Mouse (Mus musculus) left cerebral cortex, adult 11 months (tissue): ENCODE data around the gene Slc16a9.
"Not testable (repeated sequence)": the region's sequence is repeated elsewhere in the genome, so short reads cannot be mapped to it uniquely, and the experiment has no call there.

ENCODE experiments used
- DNase-seq: peaks from one replicate; pipeline ENCODE4 v3.0.0; 2022; ENCODE audit warnings: low spot score

The Slc16a9 gene

DNA sequence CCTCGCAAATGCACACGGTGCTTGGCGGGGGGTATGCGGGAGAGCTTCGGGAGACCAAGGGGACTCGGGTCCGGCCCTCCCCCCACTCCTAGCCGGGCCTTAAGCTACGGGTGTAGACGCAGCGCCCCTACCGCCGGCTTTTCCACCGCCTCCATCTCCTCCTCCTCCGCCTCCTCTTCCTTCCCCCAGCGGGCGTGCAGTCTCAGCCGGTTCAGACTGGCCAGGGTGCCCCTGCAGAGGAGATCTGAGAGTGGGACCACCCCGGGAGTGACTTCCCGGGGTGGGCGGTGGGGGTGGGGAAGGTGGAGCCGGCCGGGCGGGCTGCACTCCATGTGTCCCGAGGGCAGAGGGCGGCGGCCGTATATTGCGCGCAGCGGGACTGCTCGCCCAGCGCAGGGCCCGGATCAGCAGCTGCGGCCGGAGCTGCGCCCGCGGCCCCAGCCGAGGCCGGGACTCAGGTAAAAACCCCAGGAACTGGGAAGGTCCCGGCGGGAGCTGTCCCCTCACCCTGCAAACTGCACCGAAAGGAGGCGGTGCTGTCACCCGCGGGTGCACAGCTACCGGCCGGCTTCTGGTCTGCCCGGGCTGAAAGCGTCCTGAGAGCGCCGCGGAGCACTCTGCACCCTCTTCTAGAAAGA is at the start of gene Slc16a9:
TSS of gene Slc16a9 (plus strand) at position 180 of the 638 bp plus-strand sequence.
- no peak for DNase-seq

GRCm38 (mm10) chr10:70195279-70195678 is 49.6 kb upstream of the Slc16a9 start:
- no peak for DNase-seq

DNA sequence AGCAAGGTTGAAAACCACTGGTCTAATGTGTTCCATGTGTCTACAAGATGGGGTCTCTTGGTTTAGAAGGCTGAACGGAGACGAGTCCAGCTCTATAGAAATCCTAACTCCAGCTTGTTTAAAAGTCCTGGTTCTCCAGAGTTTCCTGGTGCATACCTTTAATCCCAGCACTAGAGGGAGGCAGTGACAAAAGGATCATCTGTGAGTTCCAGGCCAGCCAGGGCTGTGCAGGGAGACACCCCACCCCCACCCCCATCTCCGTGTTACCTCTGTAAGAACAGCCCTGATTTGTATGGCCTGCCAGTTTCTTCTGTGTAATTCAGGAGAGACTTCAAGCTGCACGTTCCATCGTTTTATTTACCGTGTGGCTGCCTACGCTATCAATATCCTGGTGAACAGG is 49.1 kb upstream of the Slc16a9 start:
- no peak for DNase-seq

DNA sequence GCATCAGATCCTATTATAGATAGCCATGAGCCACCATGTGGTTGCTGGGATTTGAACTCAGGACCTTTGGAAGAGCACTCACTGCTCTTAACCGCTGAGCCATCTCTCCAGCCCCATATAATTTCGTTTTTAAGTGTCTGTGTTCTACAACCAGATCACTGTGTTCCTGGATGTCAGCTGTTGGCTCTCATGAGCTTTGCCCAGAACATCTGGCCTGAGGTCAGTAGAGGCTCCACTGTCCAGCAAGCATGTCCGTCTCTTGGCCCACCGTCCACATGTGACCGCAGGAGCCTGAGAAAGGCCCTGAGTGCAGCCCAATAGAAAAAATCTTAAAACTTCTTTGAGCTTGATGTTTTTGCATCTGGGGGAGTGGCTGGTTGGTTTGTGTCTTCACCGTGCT is 48.2 kb upstream of the Slc16a9 start:
- no peak for DNase-seq

DNA sequence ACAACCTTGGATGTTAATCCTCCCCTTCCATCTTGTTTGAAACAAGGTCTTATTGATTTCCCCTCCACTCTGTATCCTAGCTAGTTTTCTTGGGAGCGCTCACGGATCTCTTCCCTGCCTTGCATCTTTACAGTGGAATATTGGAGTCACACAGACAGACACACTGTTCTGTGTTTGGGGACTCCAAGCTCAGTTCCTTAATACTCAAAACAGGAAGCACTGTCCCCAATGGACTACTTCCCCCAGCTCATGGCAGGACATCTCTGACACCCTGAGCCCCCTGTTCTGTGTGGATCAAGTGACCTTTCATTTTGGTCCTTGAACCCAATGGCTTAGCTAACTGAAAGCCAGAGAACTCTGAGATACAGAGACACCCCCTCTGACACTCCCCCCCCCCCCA is 47.3 kb upstream of the Slc16a9 start:
- DNase-seq: no peak

DNA sequence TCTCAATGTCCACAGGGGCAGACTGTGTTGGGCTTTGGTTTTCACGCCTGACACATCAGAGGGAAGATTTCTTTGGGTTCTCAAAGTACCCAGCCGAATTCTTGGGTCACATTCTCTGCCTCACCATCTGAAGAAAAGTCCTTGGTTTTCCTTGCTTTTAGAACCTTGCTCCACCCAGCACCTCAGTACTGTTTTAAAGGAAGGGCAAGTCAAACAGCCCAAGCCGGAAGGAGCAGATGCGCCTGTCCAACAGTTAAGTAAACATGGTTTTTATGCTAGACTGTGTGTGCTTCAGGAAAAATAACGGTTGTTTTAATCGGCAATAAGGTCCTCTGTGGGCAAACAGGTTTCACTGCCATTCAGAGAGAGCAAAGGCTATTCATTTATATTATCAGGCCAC is 46.9 kb upstream of the Slc16a9 start:
- DNase-seq: no peak

GRCm38 (mm10) chr10:70198951-70199463 is 45.9 kb upstream of the Slc16a9 start:
- no peak for DNase-seq

GRCm38 (mm10) chr10:70199466-70200210 is 45.3 kb upstream of the Slc16a9 start:
- DNase-seq: no peak

DNA sequence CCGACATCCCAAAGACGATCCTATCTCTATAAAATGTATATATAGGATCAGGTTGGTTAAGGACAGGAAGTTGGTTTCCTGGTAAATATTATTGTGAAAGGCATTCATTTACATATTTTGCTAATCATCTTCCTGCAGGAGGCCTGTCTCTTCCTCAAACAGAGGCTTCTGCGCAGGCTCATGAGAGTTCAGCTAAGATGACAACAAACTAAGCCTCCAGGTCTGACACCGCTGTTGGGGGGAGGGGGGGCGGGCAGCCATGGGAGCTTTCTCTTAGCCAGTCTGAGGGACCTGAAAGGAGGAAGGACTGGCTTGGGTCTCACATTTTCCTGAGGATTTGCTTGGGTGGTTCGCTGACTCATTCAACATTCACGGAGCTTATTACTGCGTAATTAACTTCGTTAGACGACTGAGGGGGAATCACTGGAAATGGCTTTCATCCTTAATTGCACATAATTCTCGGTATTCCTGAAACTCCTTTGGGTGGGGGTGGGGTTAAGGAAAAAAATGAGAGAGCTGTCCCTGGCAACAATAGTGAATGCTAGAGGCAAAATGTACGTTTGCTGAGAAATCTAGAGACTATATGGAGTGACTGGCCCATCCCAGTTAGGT is 43.9 kb upstream of the Slc16a9 start:
- no peak for DNase-seq

GRCm38 (mm10) chr10:70204505-70205399 is 40.1 kb upstream of the Slc16a9 start, which contains the start of gene Mrln:
Gene Mrln (plus strand): TSS chr10:70204664.
- no peak for DNase-seq

DNA sequence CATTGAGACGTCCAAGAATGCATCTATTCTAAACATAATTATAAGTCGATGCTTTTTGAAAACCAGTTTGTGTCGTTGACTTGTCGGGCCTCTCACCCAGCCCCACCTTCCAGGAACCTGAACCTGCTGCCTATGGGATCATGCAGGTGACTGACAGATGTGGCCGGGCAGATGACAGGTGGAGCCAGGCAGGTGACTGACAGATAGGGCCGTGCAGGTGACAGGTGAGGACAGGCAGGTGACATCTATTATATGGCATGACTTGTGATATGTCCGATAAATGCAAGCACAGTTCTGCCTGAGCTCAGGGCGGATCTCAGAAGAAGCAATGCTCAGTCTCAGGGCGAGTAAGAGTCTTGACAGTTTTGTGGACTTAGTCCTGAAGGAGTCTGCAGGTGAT is 33.6 kb upstream of the Slc16a9 start:
- DNase-seq: no peak

- no peak for DNase-seq
Measured at GRCm38 (mm10) chr10:70220971-70221370, 23.9 kb upstream of the Slc16a9 start.

DNA sequence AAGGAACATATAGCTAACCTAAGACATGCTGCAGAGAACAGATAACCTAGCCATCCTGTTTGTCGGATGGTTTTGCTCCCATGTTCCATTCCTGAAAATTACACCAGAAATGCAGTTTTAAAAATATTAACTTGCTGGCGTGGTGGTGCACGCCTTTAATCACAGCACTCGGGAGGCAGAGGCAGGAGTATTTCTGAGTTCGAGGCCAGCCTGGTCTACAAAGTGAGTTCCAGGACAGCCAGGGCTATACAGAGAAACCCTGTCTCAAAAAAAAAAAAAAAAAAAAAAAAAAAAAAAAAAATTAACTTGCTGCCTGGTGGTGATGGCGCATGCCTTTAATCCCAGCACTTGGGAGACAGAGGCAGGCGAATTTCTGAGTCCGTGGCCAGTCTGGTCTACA is 22.7 kb upstream of the Slc16a9 start:
- DNase-seq: not testable (repeated sequence)

DNA sequence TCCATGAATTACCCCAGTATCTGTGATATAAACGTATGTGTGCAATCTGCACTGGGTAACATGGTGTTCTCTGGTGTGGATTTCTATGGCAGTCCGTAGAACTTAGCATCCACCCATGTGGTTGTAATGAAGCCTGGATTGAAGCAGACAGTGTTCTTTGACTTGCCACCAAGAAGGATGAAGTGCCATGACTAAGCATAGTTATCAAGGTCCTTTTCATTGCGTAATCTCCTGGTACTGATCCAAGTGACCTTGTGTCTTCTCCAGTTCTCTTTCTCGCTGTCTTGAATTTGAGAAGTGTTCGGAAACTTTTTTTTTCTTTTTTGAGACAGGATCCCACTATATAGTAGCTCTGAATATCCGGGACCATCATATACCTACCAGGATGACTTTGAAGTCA is 20.3 kb upstream of the Slc16a9 start:
- DNase-seq: no peak

GRCm38 (mm10) chr10:70225760-70226159 is 19.1 kb upstream of the Slc16a9 start:
- DNase-seq: no peak

DNA sequence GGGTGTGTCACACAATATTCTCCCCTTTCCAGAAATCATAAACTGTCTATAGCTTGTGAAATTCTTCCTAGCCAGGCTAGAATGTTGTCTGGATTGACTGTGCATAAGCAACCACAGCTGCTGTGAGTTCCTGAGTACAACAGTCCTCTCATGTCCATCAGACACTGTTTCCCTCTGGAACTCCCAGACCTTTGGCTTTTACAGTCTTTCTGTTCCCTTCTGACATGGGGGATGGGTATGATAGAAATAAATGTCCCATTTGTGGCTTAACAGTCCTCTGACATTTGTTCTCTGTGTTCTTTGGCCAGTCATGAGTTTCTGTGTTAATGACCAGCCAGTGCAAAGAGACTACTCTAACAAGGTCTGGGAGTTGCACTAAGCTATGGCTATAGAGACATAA is 18.3 kb upstream of the Slc16a9 start:
- no peak for DNase-seq

- no peak for DNase-seq
Measured at GRCm38 (mm10) chr10:70230352-70230751, 14.5 kb upstream of the Slc16a9 start.

DNA sequence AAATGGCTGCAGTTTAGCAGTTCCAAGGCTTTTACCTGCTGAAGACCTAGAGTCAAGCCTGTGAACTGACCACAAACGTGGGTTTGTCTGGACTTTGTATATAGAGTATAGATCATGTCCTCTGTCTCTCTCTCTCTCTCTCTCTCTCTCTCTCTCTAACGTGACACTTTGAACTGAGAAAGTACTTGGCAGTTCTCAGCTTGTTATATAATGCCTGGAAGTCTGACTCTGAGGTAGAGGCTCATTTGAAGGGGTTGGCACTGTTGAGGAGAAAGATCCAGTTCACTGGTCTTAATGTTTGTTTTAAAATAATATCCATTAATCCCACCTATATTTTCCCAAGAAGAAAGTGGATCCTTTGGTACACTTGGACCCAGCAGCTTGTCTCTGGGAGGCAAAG is 7.0 kb upstream of the Slc16a9 start:
- DNase-seq: no peak

GRCm38 (mm10) chr10:70242751-70243444 is 2.0 kb upstream of the Slc16a9 start:
- no peak for DNase-seq

GRCm38 (mm10) chr10:70245559-70245945 is 652 bp downstream of the Slc16a9 start:
- DNase-seq: no peak

- DNase-seq: no peak
Measured at GRCm38 (mm10) chr10:70246076-70246475, 1.2 kb downstream of the Slc16a9 start.
